Comparison of ENCODE assay signal across 22 mouse cellular contexts in genomic region chr9:101252541-101252940, GRCm38 (mm10). TPM values are rescaled to one million over a fixed set of nuclear protein-coding genes. Genes with fewer than 3 reads are reported as not detected.
A peak's percentile ranks its signal among the peaks of the same experiment; 100 is the strongest.
DNase-seq lines count a peak whose midpoint lies in the region; ATAC-seq lines count a peak whose summit lies in the region.
"Had no signal": no experiment of that assay in that cellular context is flagged by ENCODE, and none has a peak within 500 bp of the region (broad histone marks: within the 10 kb centered on the region; RNA-seq: fewer than 3 reads in every experiment).

No protein-coding gene starts in this region.

- no peak overlapping the region for H3K4me3 ChIP-seq in heart, embryonic 12.5 days
- H3K4me3 ChIP-seq in liver, embryonic 11.5 days (ENCODE audit: low read depth, low read length): no peak overlapping the region
- H3K4me3 ChIP-seq in liver, embryonic 15.5 days (replicated peaks): no peak overlapping the region

- H3K27me3 ChIP-seq in heart, embryonic 12.5 days (replicated peaks): no peaks in the 10 kb centered on the region
- H3K27me3 ChIP-seq in liver, embryonic 11.5 days (replicated peaks; ENCODE audit: control insufficient read depth, insufficient read depth, low read length): no peaks in the 10 kb centered on the region
- peaks cover 9% of the 10 kb centered on the region; the same call in 1 of the 2 replicates for H3K27me3 ChIP-seq in liver, embryonic 15.5 days
- H3K27me3 ChIP-seq: hindbrain, embryonic 12.5 days; liver, embryonic 13.5 days; midbrain, embryonic 15.5 days; neural tube, embryonic 13.5 days had no signal

- H3K4me2 ChIP-seq in heart, embryonic 12.5 days: no peak overlapping the region
- peak overlapping the region; percentile 95; the same call in 1 of the 2 replicates for H3K4me2 ChIP-seq in liver, embryonic 11.5 days
- H3K4me2 ChIP-seq in liver, embryonic 15.5 days: peak overlapping the region; percentile 94

- H3K4me1 ChIP-seq in heart, embryonic 12.5 days (replicated peaks): peaks cover 14% of the 10 kb centered on the region
- peaks cover 8% of the 10 kb centered on the region for H3K4me1 ChIP-seq in liver, embryonic 11.5 days (replicated peaks; ENCODE audit: control insufficient read depth, insufficient read depth, low read length)
- H3K4me1 ChIP-seq in liver, embryonic 15.5 days (replicated peaks): peaks cover 39% of the 10 kb centered on the region

- H3K9ac ChIP-seq in heart, embryonic 12.5 days: no peak overlapping the region
- no peak overlapping the region for H3K9ac ChIP-seq in liver, embryonic 11.5 days (ENCODE audit: low read depth, low read length)
- no peak overlapping the region for H3K9ac ChIP-seq in liver, embryonic 15.5 days
- H3K9ac ChIP-seq: hindbrain, embryonic 12.5 days; liver, embryonic 13.5 days; midbrain, embryonic 15.5 days; neural tube, embryonic 13.5 days had no signal

- 16% methylated on average over 4 of the region's 4 CpGs for WGBS in heart, embryonic 12.5 days
- WGBS in liver, embryonic 11.5 days: 12% methylated on average over 4 of the region's 4 CpGs
- WGBS in liver, embryonic 15.5 days (ENCODE audit: insufficient replicate concordance): 8% methylated on average over 4 of the region's 4 CpGs

- no peaks in the 10 kb centered on the region for H3K9me3 ChIP-seq in heart, embryonic 12.5 days (replicated peaks)
- no peaks in the 10 kb centered on the region for H3K9me3 ChIP-seq in liver, embryonic 11.5 days (ENCODE audit: control insufficient read depth, low read length)
- H3K9me3 ChIP-seq in liver, embryonic 15.5 days (replicated peaks): no peaks in the 10 kb centered on the region
- H3K9me3 ChIP-seq: embryonic facial prominence, embryonic 10.5 days; hindbrain, embryonic 12.5 days; liver, embryonic 13.5 days; midbrain, embryonic 15.5 days; neural tube, embryonic 13.5 days had no signal

- no peaks in the 10 kb centered on the region for H3K36me3 ChIP-seq in heart, embryonic 12.5 days
- no peaks in the 10 kb centered on the region for H3K36me3 ChIP-seq in liver, embryonic 11.5 days (ENCODE audit: control insufficient read depth, insufficient read depth, low read length)
- H3K36me3 ChIP-seq in liver, embryonic 15.5 days (replicated peaks): no peaks in the 10 kb centered on the region
- H3K36me3 ChIP-seq: embryonic facial prominence, embryonic 10.5 days; hindbrain, embryonic 12.5 days; liver, embryonic 13.5 days; midbrain, embryonic 15.5 days; neural tube, embryonic 13.5 days had no signal

- no peak for ATAC-seq in heart, embryonic 12.5 days (ENCODE audit: insufficient number of reproducible peaks, low FRiP score)
- no peak; the same call in 1 of the 2 replicates for ATAC-seq in liver, embryonic 11.5 days (replicated peaks; ENCODE audit: low FRiP score)
- ATAC-seq in liver, embryonic 15.5 days (ENCODE audit: insufficient read depth): peak; percentile 10; the same call in 1 of the 2 replicates

- H3K27ac ChIP-seq in heart, embryonic 12.5 days (ENCODE audit: poor library complexity, severe bottlenecking): no peak overlapping the region
- no peak overlapping the region for H3K27ac ChIP-seq in liver, embryonic 11.5 days (ENCODE audit: low read depth, low read length)
- 0 out of 2 replicates have a peak overlapping the region, but pooled peaks have one; percentile 60 for H3K27ac ChIP-seq in liver, embryonic 15.5 days (replicated peaks)
- H3K27ac ChIP-seq: liver, embryonic 13.5 days; macrophage; neural tube, embryonic 13.5 days had no signal

- DNase-seq in heart, adult 11 months: peak; percentile 79
- DNase-seq in liver, embryonic 11.5 days (ENCODE audit: low spot score): no peak
- DNase-seq in liver: no peak
- DNase-seq in yolk sac, embryonic 10.5 days (ENCODE audit: low spot score): peak; percentile 17
- no peak for DNase-seq in urinary bladder, postnatal 4 days (ENCODE audit: low spot score in 2 of 2)
- no peak for DNase-seq in thymus, postnatal 0 days (ENCODE audit: low spot score)
- DNase-seq: adrenal gland, postnatal 36 days; cerebellum, adult 9-11 months; gastrocnemius, postnatal 36 days; kidney, adult 18-20 months; layer of hippocampus, postnatal 36 days; liver, embryonic 13.5 days; right cerebral cortex, adult 18-20 months; right cerebral cortex, postnatal 4 days; thymus, postnatal 14 days had no signal

RNA-seq across cellular contexts. Expression of gene Ppp2r3a, which starts 0.9 kb away (rescaled TPM):
- polyA plus RNA-seq in heart, embryonic 12.5 days (2016; fragmentation: Nextera tagmentation; extraction: Ambion mirVana): 80.5 and 83.7 TPM in 2 replicates
- 7.5 and 7.9 TPM in 2 replicates for polyA plus RNA-seq in liver, embryonic 11.5 days (2014; fragmentation: Nextera tagmentation; extraction: Ambion mirVana)
- polyA plus RNA-seq in liver, embryonic 15.5 days (2015; fragmentation: Nextera tagmentation; extraction: Ambion mirVana): 3.2 and 3.4 TPM in 2 replicates
- 2.2 and 2.3 TPM in 2 replicates for polyA plus RNA-seq in thymus, postnatal 0 days (2015; fragmentation: Nextera tagmentation; extraction: Ambion mirVana)

Comparison
In these comparisons a context has a peak if more than half of its experiments do, and no peak if none do; other contexts are left out.
1. DNase-seq: peak in heart, adult 11 months (single experiment) and yolk sac, embryonic 10.5 days (single experiment); none in liver, embryonic 11.5 days (single experiment), liver (single experiment), urinary bladder, postnatal 4 days (0 of 2) and thymus, postnatal 0 days (single experiment).